Mouse (Mus musculus): ENCODE measurements around the gene Arxes1. TPM values are rescaled to one million over a fixed set of nuclear protein-coding genes. Genes with fewer than 3 reads are reported as not detected.
"Not testable (repeated sequence)": the region's sequence is repeated elsewhere in the genome, so short reads cannot be mapped to it uniquely, and the experiment has no call there.

Arxes1 gene
- 35.9 and 40.5 TPM in 2 replicates for polyA plus RNA-seq (2014; fragmentation: Nextera tagmentation; extraction: Ambion mirVana)

GRCm38 (mm10) chrX:136032799-136033763 lies at the start of gene Arxes1:
Gene Arxes1, plus strand, starts transcription at chrX:136033367.
- H3K4me2 ChIP-seq (ENCODE audit: low read length): peak within 1 kb of the TSS; percentile 46
- peak; percentile 92 for ATAC-seq (replicated peaks; ENCODE audit: low FRiP score, low TSS enrichment, low read depth)
- H3K9ac ChIP-seq (ENCODE audit: low read length); H3K27me3 ChIP-seq (replicated peaks; ENCODE audit: control insufficient read depth, insufficient read depth, low read length); H3K36me3 ChIP-seq (ENCODE audit: control insufficient read depth, insufficient read depth, low read length); H3K9me3 ChIP-seq (ENCODE audit: control insufficient read depth, low read length); H3K27ac ChIP-seq (ENCODE audit: low read depth); DNase-seq (ENCODE audit: low spot score); H3K4me1 ChIP-seq (replicated peaks; ENCODE audit: control insufficient read depth, insufficient read depth, low read length): not testable (repeated sequence)
- 19% methylated on average over 10 of the region's 49 CpGs for WGBS
- peak within 1 kb of the TSS; percentile 23 for H3K4me3 ChIP-seq (ENCODE audit: low read depth, low read length)

GRCm38 (mm10) chrX:135984539-135985260 lies 48.5 kb upstream of the Arxes1 start:
- no peak overlapping the region for H3K4me3 ChIP-seq (ENCODE audit: low read depth, low read length)
- no peaks in the 10 kb centered on the region for H3K4me1 ChIP-seq (replicated peaks; ENCODE audit: control insufficient read depth, insufficient read depth, low read length)
- no peaks in the 10 kb centered on the region for H3K36me3 ChIP-seq (ENCODE audit: control insufficient read depth, insufficient read depth, low read length)
- ATAC-seq (replicated peaks; ENCODE audit: low FRiP score, low TSS enrichment, low read depth) (no peak), DNase-seq (ENCODE audit: low spot score) (no peak)
- no peak overlapping the region for H3K4me2 ChIP-seq (ENCODE audit: low read length)
- H3K9me3 ChIP-seq (ENCODE audit: control insufficient read depth, low read length): no peaks in the 10 kb centered on the region
- H3K27ac ChIP-seq (ENCODE audit: low read depth): no peak overlapping the region
- 73% methylated on average over 6 of the region's 6 CpGs for WGBS
- no peak overlapping the region for H3K9ac ChIP-seq (ENCODE audit: low read length)
- H3K27me3 ChIP-seq (replicated peaks; ENCODE audit: control insufficient read depth, insufficient read depth, low read length): no peaks in the 10 kb centered on the region

- no peak for ATAC-seq (replicated peaks; ENCODE audit: low FRiP score, low TSS enrichment, low read depth)
These were observed 46.9 kb upstream of the Arxes1 start for GRCm38 (mm10) chrX:135986267-135986666.

GRCm38 (mm10) chrX:135990661-135991060 lies 42.5 kb upstream of the Arxes1 start:
- Histone ChIP-seq H3K27ac (ENCODE audit: low read depth) (no peak overlapping the region), H3K9me3 (ENCODE audit: control insufficient read depth, low read length) (no peaks in the 10 kb centered on the region), H3K4me3 (ENCODE audit: low read depth, low read length) (no peak overlapping the region), H3K4me2 (ENCODE audit: low read length) (no peak overlapping the region), H3K27me3 (replicated peaks; ENCODE audit: control insufficient read depth, insufficient read depth, low read length) (no peaks in the 10 kb centered on the region; the same call in 1 of the 2 replicates), H3K4me1 (replicated peaks; ENCODE audit: control insufficient read depth, insufficient read depth, low read length) (no peaks in the 10 kb centered on the region), H3K9ac (ENCODE audit: low read length) (no peak overlapping the region), H3K36me3 (ENCODE audit: control insufficient read depth, insufficient read depth, low read length) (no peaks in the 10 kb centered on the region)
- 82% methylated on average over 2 of the region's 2 CpGs for WGBS
- DNase-seq (ENCODE audit: low spot score) (no peak), ATAC-seq (replicated peaks; ENCODE audit: low FRiP score, low TSS enrichment, low read depth) (no peak)

More at GRCm38 (mm10) chrX:135986267-135986666, 46.9 kb upstream of the Arxes1 start:
- no peaks in the 10 kb centered on the region for H3K9me3 ChIP-seq (ENCODE audit: control insufficient read depth, low read length)
- no peak for DNase-seq (ENCODE audit: low spot score)
- no peak overlapping the region for H3K27ac ChIP-seq (ENCODE audit: low read depth)
- H3K4me2 ChIP-seq (ENCODE audit: low read length): no peak overlapping the region
- no peaks in the 10 kb centered on the region for H3K27me3 ChIP-seq (replicated peaks; ENCODE audit: control insufficient read depth, insufficient read depth, low read length)
- H3K9ac ChIP-seq (ENCODE audit: low read length): no peak overlapping the region
- WGBS: 85% methylated on average over 3 of the region's 3 CpGs
- H3K4me3 ChIP-seq (ENCODE audit: low read depth, low read length): no peak overlapping the region
- no peaks in the 10 kb centered on the region for H3K4me1 ChIP-seq (replicated peaks; ENCODE audit: control insufficient read depth, insufficient read depth, low read length)
- H3K36me3 ChIP-seq (ENCODE audit: control insufficient read depth, insufficient read depth, low read length): no peaks in the 10 kb centered on the region

GRCm38 (mm10) chrX:135993192-135993594 lies 40.0 kb upstream of the Arxes1 start:
- DNase-seq (ENCODE audit: low spot score); H3K4me3 ChIP-seq (ENCODE audit: low read depth, low read length); H3K9me3 ChIP-seq (ENCODE audit: control insufficient read depth, low read length); H3K4me1 ChIP-seq (replicated peaks; ENCODE audit: control insufficient read depth, insufficient read depth, low read length); H3K27ac ChIP-seq (ENCODE audit: low read depth); H3K9ac ChIP-seq (ENCODE audit: low read length); H3K27me3 ChIP-seq (replicated peaks; ENCODE audit: control insufficient read depth, insufficient read depth, low read length); H3K4me2 ChIP-seq (ENCODE audit: low read length); H3K36me3 ChIP-seq (ENCODE audit: control insufficient read depth, insufficient read depth, low read length): not testable (repeated sequence)
- WGBS: 30% methylated on average over 2 of the region's 3 CpGs
- ATAC-seq (replicated peaks; ENCODE audit: low FRiP score, low TSS enrichment, low read depth): peak; percentile 90

- Histone ChIP-seq H3K4me3 (ENCODE audit: low read depth, low read length) (peak within 1 kb of the TSS; percentile 34), H3K4me2 (ENCODE audit: low read length) (peak within 1 kb of the TSS; percentile 47)
- not testable (repeated sequence) for H3K27me3 ChIP-seq (replicated peaks; ENCODE audit: control insufficient read depth, insufficient read depth, low read length); DNase-seq (ENCODE audit: low spot score); H3K4me1 ChIP-seq (replicated peaks; ENCODE audit: control insufficient read depth, insufficient read depth, low read length); H3K9me3 ChIP-seq (ENCODE audit: control insufficient read depth, low read length); H3K27ac ChIP-seq (ENCODE audit: low read depth); H3K9ac ChIP-seq (ENCODE audit: low read length); H3K36me3 ChIP-seq (ENCODE audit: control insufficient read depth, insufficient read depth, low read length)
- peak; percentile 93 for ATAC-seq (replicated peaks; ENCODE audit: low FRiP score, low TSS enrichment, low read depth)
- 14% methylated on average over 8 of the region's 39 CpGs for WGBS
These were observed 39.5 kb upstream of the Arxes1 start, which contains the start of gene Arxes2 for GRCm38 (mm10) chrX:135993664-135994119. Gene Arxes2, plus strand, starts transcription at chrX:135993824.

- DNase-seq (ENCODE audit: low spot score): no peak
- Histone ChIP-seq H3K4me2 (ENCODE audit: low read length) (no peak overlapping the region), H3K9me3 (ENCODE audit: control insufficient read depth, low read length) (no peaks in the 10 kb centered on the region), H3K36me3 (ENCODE audit: control insufficient read depth, insufficient read depth, low read length) (no peaks in the 10 kb centered on the region), H3K27ac (ENCODE audit: low read depth) (no peak overlapping the region), H3K27me3 (replicated peaks; ENCODE audit: control insufficient read depth, insufficient read depth, low read length) (no peaks in the 10 kb centered on the region), H3K4me1 (replicated peaks; ENCODE audit: control insufficient read depth, insufficient read depth, low read length) (no peaks in the 10 kb centered on the region), H3K9ac (ENCODE audit: low read length) (no peak overlapping the region), H3K4me3 (ENCODE audit: low read depth, low read length) (no peak overlapping the region)
- ATAC-seq (replicated peaks; ENCODE audit: low FRiP score, low TSS enrichment, low read depth): no peak
- 29% methylated on average over 4 of the region's 5 CpGs for WGBS
These were observed 25.8 kb upstream of the Arxes1 start for GRCm38 (mm10) chrX:136007199-136007843.

GRCm38 (mm10) chrX:136014392-136014791 lies 18.8 kb upstream of the Arxes1 start:
- peaks cover 4% of the 10 kb centered on the region; the same call in 1 of the 2 replicates for H3K9me3 ChIP-seq (ENCODE audit: control insufficient read depth, low read length)
- no peaks in the 10 kb centered on the region for H3K36me3 ChIP-seq (ENCODE audit: control insufficient read depth, insufficient read depth, low read length)
- ATAC-seq (replicated peaks; ENCODE audit: low FRiP score, low TSS enrichment, low read depth) (peak; percentile 79), DNase-seq (ENCODE audit: low spot score) (peak; percentile 72)
- no peak overlapping the region for H3K4me2 ChIP-seq (ENCODE audit: low read length)
- WGBS: 18% methylated on average over 2 of the region's 2 CpGs
- H3K9ac ChIP-seq (ENCODE audit: low read length): no peak overlapping the region
- H3K4me3 ChIP-seq (ENCODE audit: low read depth, low read length): no peak overlapping the region
- H3K27ac ChIP-seq (ENCODE audit: low read depth): no peak overlapping the region
- no peaks in the 10 kb centered on the region for H3K27me3 ChIP-seq (replicated peaks; ENCODE audit: control insufficient read depth, insufficient read depth, low read length)
- no peaks in the 10 kb centered on the region for H3K4me1 ChIP-seq (replicated peaks; ENCODE audit: control insufficient read depth, insufficient read depth, low read length)
